Mouse (Mus musculus) gastrocnemius, postnatal 4 days (tissue): ENCODE measurements around the gene Lysmd3. TPM values are rescaled to one million over a fixed set of nuclear protein-coding genes. Genes with fewer than 3 reads are reported as not detected.

ENCODE experiments used
- total RNA-seq, 2 experiments: library from RNA; stranded (reverse); gene quantifications; 2 replicates each; pipeline ENCODE4 v1.2.3; 2021

The Lysmd3 gene
- total RNA-seq, 2 experiments from 2014 or later, result 17.6 to 17.9 TPM

Other genes with a start within 250 kb of the Lysmd3 start
- gene Adgrv1, start 24.5 kb upstream of the Lysmd3 start, total RNA-seq, result under 1 TPM; 0.29 to 0.32 TPM
- gene Polr3g, start 53.4 kb downstream of the Lysmd3 start, total RNA-seq, result 1 to 10 TPM; 1.8 to 2.5 TPM
- 1 to 10 TPM; 3.0 to 3.4 TPM for gene Mblac2, start 53.7 kb downstream of the Lysmd3 start, total RNA-seq
- 10 to 100 TPM; 86.4 TPM for gene Cetn3, start 125.4 kb downstream of the Lysmd3 start, total RNA-seq